Mouse (Mus musculus) hindbrain, embryonic 15.5 days (tissue): Measurements from ENCODE around the gene Aldh2. TPM values are rescaled to one million over a fixed set of nuclear protein-coding genes. Genes with fewer than 3 reads are reported as not detected.

Experiments used
- ATAC-seq: fragments of 200-750 bp; cut with Nextera tagmentation; 2 replicates; pipeline ENCODE4 v1.8.0; 2017; ENCODE audit warnings: low read depth, moderate number of reproducible peaks, moderate TSS enrichment; ENCODE audit not compliant: low FRiP score
- H3K27ac ChIP-seq: fragments of 300-500 bp; sonication (generic); replicated peaks from 2 replicates; pipeline ENCODE4 v1.5.1; 2015; ENCODE audit warnings: mild to moderate bottlenecking, inconsistent platforms
- H3K27me3 ChIP-seq: fragments of 300-500 bp; sonication (generic); 2 replicates; pipeline ENCODE4 v1.6.1; 2015; ENCODE audit warnings: control low read depth, inconsistent platforms
- H3K36me3 ChIP-seq: fragments of 300-500 bp; sonication (generic); 2 replicates; pipeline ENCODE4 v1.6.1; 2015; ENCODE audit warnings: control low read depth, inconsistent platforms
- H3K4me1 ChIP-seq: fragments of 300-500 bp; sonication (generic); replicated peaks from 2 replicates; pipeline ENCODE4 v1.6.1; 2015; ENCODE audit warnings: control low read depth, inconsistent platforms
- H3K4me2 ChIP-seq: fragments of 300-500 bp; sonication (generic); 2 replicates; pipeline ENCODE4 v1.6.1; 2015; ENCODE audit warnings: moderate library complexity, mild to moderate bottlenecking, inconsistent platforms
- H3K4me3 ChIP-seq: fragments of 300-500 bp; sonication (generic); 2 replicates; pipeline ENCODE4 v1.5.1; 2015; ENCODE audit warnings: mild to moderate bottlenecking, inconsistent platforms
- H3K9ac ChIP-seq: fragments of 300-500 bp; sonication (generic); 2 replicates; pipeline ENCODE4 v1.6.1; 2015; ENCODE audit warnings: inconsistent platforms
- H3K9me3 ChIP-seq: fragments of 300-500 bp; sonication (generic); 2 replicates; pipeline ENCODE4 v1.6.1; 2016; ENCODE audit warnings: control low read depth, inconsistent platforms
- WGBS: fragments of 180-500 bp; shearing (Covaris S2); methylation state at CpG from one replicate; pipeline ENCODE4 v1.1.7; 2015; 5-methylcytosine and 5-hydroxymethylcytosine counted together
- polyA plus RNA-seq: library from polyadenylated mRNA; unstranded; fragments of >200 nt; fragmentation: Nextera tagmentation; extraction: Ambion mirVana; gene quantifications from 2 replicates; pipeline ENCODE4 v1.2.1, GENCODE M21; 2015

Aldh2 gene
- polyA plus RNA-seq, 1 experiment from 2014 or later: 137 TPM

DNA sequence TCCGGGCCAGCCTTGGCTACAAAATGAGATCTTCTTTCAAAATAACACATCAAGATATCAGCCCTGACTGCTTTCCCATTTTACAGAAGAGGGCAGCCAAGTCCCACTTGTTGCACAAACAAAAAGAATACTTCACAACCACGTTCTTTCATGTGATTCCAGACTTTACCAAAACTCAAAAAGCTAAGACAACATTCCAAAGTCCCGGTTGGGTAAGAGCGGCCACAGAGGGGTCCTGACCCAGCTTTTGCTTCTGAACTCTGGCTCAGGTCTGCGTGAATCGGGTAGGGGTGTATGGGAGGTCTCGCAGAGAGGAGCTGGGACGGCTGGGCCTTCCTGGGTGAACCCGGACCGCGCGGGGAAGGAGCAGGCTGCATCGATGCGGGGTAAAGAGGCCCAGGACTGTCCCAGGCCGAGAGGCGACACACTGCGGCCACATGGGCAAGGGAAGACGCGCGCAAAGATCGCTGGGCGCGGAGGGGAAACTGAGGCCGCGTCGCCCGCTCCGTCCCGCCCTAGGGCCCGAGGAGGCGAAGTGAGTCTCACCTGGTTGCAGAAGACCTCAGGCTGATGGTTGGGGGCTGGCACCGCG is 712 bp downstream of the Aldh2 start:
- H3K9me3 ChIP-seq: no peaks in the 10 kb centered on the region
- H3K27me3 ChIP-seq: no peaks in the 10 kb centered on the region
- peak overlapping the region; percentile 77 for H3K9ac ChIP-seq
- peaks cover 35% of the 10 kb centered on the region for H3K4me1 ChIP-seq
- H3K36me3 ChIP-seq: no peaks in the 10 kb centered on the region
- peak; percentile 50; the same call in 1 of the 2 replicates for ATAC-seq
- H3K4me3 ChIP-seq: peak overlapping the region; percentile 86
- H3K4me2 ChIP-seq: peak overlapping the region; percentile 96
- WGBS: 4% methylated on average over 33 of the region's 33 CpGs
- H3K27ac ChIP-seq: peak overlapping the region; percentile 82

DNA sequence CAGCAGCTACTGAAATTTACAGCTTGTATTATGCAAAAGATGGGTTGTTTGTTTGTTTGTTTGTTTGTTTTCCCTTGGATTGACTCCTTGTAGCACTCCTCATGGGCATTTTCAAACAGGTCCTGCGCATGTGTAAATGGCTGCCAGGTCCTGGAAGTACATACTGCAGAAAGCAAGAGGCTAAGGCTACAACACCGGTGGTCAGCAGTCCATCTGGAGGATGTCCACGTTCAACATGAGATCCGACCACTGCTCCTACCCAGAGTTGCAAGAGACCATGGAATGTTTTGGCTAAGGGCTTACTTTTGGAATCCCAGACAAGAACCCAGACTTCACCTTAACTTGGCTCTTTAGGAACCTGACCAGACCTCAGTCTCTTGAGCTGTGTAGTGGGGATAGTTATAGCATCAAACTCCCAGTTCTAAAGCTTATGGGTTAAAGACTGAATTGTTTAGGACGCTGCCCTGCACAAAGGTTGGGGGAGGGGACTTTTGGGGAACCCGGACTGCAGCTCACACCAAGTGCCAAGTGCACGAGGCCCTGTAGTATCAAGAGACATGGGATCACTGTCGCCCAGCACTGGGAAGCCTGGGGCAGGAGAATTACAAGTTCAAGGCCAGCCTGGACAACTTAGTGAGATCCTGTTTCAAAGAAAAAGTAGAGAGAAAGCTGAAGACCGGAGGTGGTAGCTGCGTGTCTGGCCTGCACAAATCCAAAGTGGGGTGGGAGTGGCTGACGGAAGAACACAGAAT is 1.4 kb downstream of the Aldh2 start:
- no peak overlapping the region for H3K9ac ChIP-seq
- peak overlapping the region; percentile 86 for H3K4me3 ChIP-seq
- no peaks in the 10 kb centered on the region for H3K36me3 ChIP-seq
- H3K27ac ChIP-seq: no peak overlapping the region
- H3K4me1 ChIP-seq: peaks cover 35% of the 10 kb centered on the region
- H3K9me3 ChIP-seq: no peaks in the 10 kb centered on the region
- no peaks in the 10 kb centered on the region for H3K27me3 ChIP-seq
- WGBS: 63% methylated on average over 11 of the region's 11 CpGs
- no peak for ATAC-seq
- H3K4me2 ChIP-seq: peak overlapping the region; percentile 96

DNA sequence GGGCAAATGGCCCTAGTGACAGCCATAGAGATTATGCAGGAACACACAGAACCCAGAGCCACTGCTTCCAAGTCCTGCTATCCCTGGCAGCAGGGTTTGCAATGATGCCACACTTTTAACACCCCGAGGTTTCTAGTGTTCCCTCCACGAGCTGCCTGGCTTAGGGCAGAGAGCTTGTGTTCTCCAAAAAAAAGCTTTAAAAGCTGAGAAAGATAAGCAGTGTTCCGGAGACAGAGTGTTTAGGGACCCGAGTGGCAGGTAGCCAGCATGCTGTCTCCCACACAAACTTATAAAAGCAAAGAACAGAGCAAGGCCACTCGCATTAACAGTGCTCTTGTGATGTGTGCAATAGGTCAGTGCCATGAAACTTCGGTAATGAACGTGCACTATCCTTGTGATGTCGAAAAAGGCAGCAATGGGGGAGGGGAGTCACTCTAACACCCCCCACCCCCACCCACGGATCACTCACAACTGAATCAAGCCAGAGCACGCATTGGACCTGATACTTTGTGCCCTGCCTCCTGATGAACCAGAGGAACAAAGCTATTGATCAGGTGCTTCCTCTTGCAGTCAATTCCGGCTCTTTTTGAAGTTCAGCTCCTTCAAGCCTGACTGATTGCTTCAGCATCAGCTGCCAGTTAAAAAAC is 2.1 kb downstream of the Aldh2 start:
- Histone ChIP-seq H3K27me3 (no peaks in the 10 kb centered on the region), H3K27ac (no peak overlapping the region), H3K4me2 (peak overlapping the region; percentile 96), H3K4me1 (peaks cover 35% of the 10 kb centered on the region), H3K36me3 (no peaks in the 10 kb centered on the region), H3K4me3 (no peak overlapping the region), H3K9me3 (no peaks in the 10 kb centered on the region), H3K9ac (no peak overlapping the region)
- no peak for ATAC-seq
- 70% methylated on average over 11 of the region's 11 CpGs for WGBS

DNA sequence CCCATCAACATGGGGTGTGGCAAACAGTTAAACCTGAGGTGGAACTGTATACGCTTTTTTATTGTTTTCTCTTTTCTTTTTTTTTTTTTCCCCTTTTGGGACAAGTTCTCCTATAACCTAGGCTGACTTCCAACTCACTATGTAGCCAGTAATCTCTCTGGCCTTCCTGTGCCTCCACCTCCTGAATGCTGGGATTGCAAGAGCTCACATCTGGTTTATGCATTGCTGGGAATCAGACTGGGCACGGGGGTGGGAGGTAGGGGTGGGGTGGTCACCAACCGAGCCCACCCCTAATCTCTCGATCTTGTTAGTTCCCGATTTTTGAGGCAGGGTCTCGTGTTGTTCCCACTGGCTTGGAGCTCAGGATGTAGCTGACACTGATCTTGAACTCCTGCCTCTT is 3.7 kb downstream of the Aldh2 start:
- no peaks in the 10 kb centered on the region for H3K27me3 ChIP-seq
- no peak for ATAC-seq
- WGBS: 89% methylated on average over 6 of the region's 6 CpGs

DNA sequence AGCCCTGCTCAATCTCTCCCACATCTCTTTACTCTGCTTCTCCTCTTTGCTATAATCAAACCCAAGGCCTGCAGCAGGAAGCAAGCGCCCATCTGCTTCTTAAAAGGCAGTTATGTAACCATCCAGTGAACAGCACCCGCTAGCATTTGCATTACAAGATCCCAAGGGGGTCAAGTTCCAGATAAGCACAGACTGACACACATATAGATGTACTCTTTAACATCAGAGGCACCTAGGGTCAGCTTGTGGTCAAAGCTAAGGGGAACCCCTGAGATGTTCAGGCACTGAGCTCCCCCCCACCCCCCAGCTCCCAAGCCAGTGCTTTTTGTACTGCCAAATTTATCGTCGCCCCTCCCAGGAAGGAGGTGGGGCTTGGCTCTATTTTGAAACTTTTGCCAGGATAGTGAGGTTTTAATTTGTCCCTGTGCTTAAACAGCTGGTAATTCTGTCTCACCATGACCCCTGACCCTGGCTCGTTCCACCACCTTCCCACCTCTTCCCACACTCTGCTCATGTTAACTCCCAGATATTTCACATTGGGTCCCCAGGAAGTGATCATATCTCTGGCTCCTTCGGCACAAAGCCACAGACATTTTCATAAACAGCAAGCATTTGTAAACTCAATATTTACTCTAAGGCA is 7.1 kb downstream of the Aldh2 start:
- Histone ChIP-seq H3K36me3 (no peaks in the 10 kb centered on the region), H3K9me3 (no peaks in the 10 kb centered on the region), H3K27me3 (no peaks in the 10 kb centered on the region), H3K27ac (no peak overlapping the region), H3K4me3 (no peak overlapping the region), H3K4me2 (no peak overlapping the region), H3K9ac (no peak overlapping the region), H3K4me1 (peaks cover 5% of the 10 kb centered on the region; the same call in 1 of the 2 replicates)
- ATAC-seq: no peak
- 73% methylated on average over 6 of the region's 6 CpGs for WGBS

More for the DNA sequence above, 3.7 kb downstream of the Aldh2 start:
- Histone ChIP-seq H3K4me3 (no peak overlapping the region), H3K9ac (no peak overlapping the region), H3K36me3 (no peaks in the 10 kb centered on the region), H3K4me2 (no peak overlapping the region), H3K27ac (no peak overlapping the region), H3K9me3 (no peaks in the 10 kb centered on the region), H3K4me1 (peaks cover 35% of the 10 kb centered on the region)

DNA sequence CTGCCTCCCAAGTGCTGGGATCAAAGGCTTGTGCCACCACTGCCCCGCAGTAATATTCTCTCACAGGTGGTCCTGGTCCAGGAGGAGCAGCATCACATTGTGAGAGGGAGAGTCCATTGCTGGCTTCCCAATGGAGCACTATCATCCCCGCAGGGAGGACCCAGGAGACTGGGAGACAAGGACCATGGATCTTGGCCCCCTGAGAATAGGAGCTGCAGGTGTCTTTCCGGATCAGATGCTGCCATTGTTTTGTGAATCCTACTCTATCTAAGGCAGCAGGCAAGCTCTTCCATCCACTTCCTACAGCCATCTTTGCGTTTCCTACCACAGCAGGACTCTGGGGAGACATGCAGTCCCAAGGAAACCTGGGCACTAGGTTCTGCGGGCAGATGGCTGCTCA is 7.9 kb downstream of the Aldh2 start:
- Histone ChIP-seq H3K4me2 (no peak overlapping the region), H3K9me3 (no peaks in the 10 kb centered on the region), H3K36me3 (0 out of 2 replicates have a peak, but pooled peaks cover under 1% of the 10 kb centered on the region), H3K27me3 (no peaks in the 10 kb centered on the region), H3K9ac (no peak overlapping the region), H3K27ac (no peak overlapping the region), H3K4me1 (no peaks in the 10 kb centered on the region), H3K4me3 (no peak overlapping the region)
- no peak for ATAC-seq
- 80% methylated on average over 5 of the region's 5 CpGs for WGBS

DNA sequence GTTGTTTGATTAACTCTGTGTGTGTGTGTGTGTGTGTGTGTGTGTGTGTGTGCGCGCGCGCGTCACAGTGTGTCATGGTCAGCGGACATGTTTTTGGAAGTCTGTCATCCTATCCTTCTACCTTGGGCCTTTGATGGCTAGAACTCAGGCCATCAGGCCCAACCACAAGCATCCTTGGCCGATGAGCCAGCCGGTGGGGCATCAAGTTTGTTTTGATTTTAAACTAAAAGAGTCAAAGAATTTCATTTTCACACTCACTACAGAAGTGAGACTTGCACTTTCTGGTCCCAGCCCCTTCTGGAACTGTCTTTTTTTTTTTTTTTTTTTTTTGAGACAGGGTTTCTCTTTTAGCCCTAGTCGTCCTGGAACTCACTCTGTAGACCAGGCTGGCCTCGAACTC is 8.6 kb downstream of the Aldh2 start:
- no peaks in the 10 kb centered on the region for H3K4me1 ChIP-seq
- H3K36me3 ChIP-seq: peaks cover 7% of the 10 kb centered on the region
- H3K27me3 ChIP-seq: no peaks in the 10 kb centered on the region
- no peak overlapping the region for H3K4me3 ChIP-seq
- 95% methylated on average over 10 of the region's 10 CpGs for WGBS
- H3K9ac ChIP-seq: no peak overlapping the region
- H3K4me2 ChIP-seq: no peak overlapping the region
- no peaks in the 10 kb centered on the region for H3K9me3 ChIP-seq
- no peak for ATAC-seq
- H3K27ac ChIP-seq: no peak overlapping the region

DNA sequence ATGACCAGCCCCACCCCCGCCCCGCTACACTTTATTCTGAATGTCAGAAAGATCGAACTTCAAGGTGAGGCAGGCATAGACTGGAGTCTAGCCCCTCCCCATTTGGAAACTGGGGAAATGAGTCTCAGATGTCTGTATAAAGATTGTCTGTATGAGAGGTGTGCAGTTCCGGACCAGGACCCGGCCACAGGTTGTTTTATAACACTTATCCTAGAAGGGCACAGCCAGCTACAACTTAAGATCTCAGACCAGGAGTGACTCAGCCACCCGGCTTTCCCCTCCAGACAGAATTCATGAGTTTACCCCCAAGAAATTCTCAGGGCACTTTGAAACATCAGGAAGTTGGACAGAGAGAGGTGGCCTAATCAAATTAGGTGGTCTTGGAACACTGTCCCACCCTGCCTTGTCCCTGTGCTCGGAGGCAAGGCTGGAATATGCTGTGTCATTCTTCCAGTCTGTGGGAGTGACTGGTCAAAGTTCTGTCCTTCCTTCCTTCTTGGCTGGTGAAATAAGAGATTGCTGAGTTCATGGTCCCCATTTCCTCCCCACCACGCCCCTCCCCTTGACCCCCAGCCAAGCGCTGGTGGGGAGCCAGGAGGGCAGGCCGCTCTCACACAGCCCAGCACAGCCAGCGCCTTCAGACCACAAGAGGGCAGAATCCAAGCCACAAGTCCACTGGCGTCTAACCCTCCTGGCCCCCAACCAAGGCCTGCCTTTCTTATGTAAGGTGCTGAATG is 9.7 kb downstream of the Aldh2 start:
- Histone ChIP-seq H3K4me1 (no peaks in the 10 kb centered on the region), H3K9ac (no peak overlapping the region), H3K27ac (no peak overlapping the region), H3K9me3 (no peaks in the 10 kb centered on the region), H3K4me2 (no peak overlapping the region), H3K27me3 (no peaks in the 10 kb centered on the region), H3K4me3 (no peak overlapping the region), H3K36me3 (peaks cover 15% of the 10 kb centered on the region)
- peak; percentile 78; the same call in 1 of the 2 replicates for ATAC-seq
- WGBS: 58% methylated on average over 12 of the region's 12 CpGs

DNA sequence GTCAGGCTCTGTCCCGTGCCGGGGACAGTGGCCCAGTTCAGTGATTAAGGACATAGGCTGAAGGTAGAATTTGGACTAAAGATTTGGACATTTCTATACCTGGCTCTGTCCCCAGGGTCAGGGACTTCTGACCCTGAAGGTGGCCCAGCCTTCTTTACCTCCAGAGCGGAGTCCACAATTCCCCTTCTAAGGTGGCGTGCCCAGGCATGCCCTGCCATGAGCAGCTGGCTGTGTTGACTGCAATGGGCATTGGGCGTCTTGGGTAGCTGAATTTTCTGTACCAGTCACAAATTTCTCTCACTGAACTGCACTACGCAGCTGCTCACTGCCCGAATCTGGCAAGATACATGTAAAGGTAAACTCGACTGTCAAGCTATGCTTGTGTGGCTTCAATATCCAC is 11.7 kb downstream of the Aldh2 start:
- no peaks in the 10 kb centered on the region for H3K9me3 ChIP-seq
- H3K27me3 ChIP-seq: no peaks in the 10 kb centered on the region
- no peak for ATAC-seq
- no peak overlapping the region for H3K4me3 ChIP-seq
- WGBS: 96% methylated on average over 8 of the region's 8 CpGs
- no peak overlapping the region for H3K9ac ChIP-seq
- no peak overlapping the region for H3K27ac ChIP-seq
- no peak overlapping the region for H3K4me2 ChIP-seq
- peaks cover 20% of the 10 kb centered on the region for H3K36me3 ChIP-seq
- H3K4me1 ChIP-seq: no peaks in the 10 kb centered on the region

DNA sequence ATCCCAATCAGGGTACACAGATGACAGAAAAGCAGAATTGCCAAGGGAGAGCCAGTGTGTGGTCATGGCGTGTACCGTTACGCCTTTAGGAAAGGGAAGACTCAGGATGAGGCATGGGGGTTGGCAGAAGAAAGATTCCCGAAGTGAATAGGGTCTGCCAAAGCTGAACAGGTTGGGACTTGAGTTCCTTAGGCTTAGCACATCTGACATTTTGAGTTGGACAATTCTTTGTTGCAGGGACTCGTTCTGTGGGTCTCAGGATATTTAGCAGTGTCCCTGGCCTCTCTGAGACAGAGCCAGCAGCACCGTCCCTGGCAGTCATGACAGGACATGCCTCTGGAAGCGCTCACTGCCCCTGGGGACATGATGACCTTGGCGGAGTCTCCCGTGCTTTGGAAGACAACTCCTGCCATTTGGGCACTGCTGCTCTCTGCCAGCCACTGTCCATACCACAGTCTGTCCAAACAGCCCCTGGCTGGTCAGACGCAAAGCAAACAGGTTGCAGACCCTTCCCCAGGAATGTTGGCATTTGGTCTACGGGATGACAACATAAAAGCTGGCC is 16.6 kb downstream of the Aldh2 start:
- no peak overlapping the region for H3K9ac ChIP-seq
- WGBS: 88% methylated on average over 11 of the region's 11 CpGs
- no peak overlapping the region for H3K27ac ChIP-seq
- no peak for ATAC-seq
- no peak overlapping the region for H3K4me3 ChIP-seq
- no peak overlapping the region for H3K4me2 ChIP-seq
- H3K9me3 ChIP-seq: no peaks in the 10 kb centered on the region
- H3K4me1 ChIP-seq: no peaks in the 10 kb centered on the region
- peaks cover 27% of the 10 kb centered on the region for H3K36me3 ChIP-seq
- no peaks in the 10 kb centered on the region for H3K27me3 ChIP-seq

DNA sequence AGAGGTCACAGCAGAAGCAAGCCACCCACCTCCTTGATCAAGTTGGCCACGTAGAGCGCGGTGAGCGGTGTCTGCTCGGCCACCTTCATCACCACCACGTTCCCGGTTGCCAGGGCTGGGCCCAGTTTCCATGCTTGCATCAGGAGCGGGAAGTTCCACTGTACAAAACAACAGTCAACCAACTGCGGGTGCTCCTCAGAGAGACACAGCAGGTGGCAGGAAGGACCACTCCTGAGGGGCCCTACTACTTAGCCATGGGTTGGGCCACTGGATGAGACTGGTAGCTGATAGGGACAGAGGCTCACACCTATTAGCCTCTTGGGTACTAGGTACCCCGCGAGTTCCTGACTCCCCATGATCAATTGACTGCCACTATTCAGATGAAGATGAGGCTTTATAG is 17.8 kb downstream of the Aldh2 start:
- Histone ChIP-seq H3K9ac (no peak overlapping the region), H3K4me1 (no peaks in the 10 kb centered on the region), H3K27ac (no peak overlapping the region), H3K4me3 (no peak overlapping the region), H3K4me2 (no peak overlapping the region), H3K36me3 (peaks cover 37% of the 10 kb centered on the region), H3K27me3 (no peaks in the 10 kb centered on the region), H3K9me3 (no peaks in the 10 kb centered on the region)
- WGBS: 95% methylated on average over 11 of the region's 11 CpGs
- ATAC-seq: no peak
